ENCODE assay signal across 27 mouse cellular contexts in the genomic region with DNA sequence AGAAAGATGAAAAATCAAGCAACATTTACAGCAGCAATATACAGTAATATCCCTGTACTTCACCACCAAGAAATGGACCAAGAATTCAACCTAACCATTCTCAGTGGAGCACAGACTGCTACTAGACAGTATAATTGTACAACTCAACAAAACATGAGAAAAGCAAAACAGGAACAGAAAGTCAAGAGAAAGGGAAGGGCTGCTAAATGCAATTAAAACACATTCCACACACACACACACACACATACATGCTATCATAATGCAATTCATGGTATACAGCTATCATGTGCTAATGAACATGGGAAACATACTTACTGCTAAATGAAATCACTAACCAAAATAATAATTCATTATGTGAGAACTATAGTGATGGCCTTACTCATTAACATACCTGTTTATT.
DNase-seq lines count a peak whose midpoint lies in the region; ATAC-seq lines count a peak whose summit lies in the region.
"Had no signal": no experiment of that assay in that cellular context is flagged by ENCODE, and none has a peak within 500 bp of the region (broad histone marks: within the 10 kb centered on the region; RNA-seq: fewer than 3 reads in every experiment).

No protein-coding gene starts in this region.

- no peaks in the 10 kb centered on the region for H3K36me3 ChIP-seq in midbrain, embryonic 11.5 days (ENCODE audit: control insufficient read depth, insufficient read depth, low read length)
- no peaks in the 10 kb centered on the region for H3K36me3 ChIP-seq in midbrain, embryonic 14.5 days (ENCODE audit: control insufficient read depth, insufficient read depth, low read length)
- H3K36me3 ChIP-seq in splenic B cell, adult 2 months (ENCODE audit: control insufficient read depth, insufficient read depth, low read length, poor library complexity, severe bottlenecking), result no peaks in the 10 kb centered on the region
- H3K36me3 ChIP-seq in hindbrain, embryonic 10.5 days, result no peaks in the 10 kb centered on the region
- H3K36me3 ChIP-seq: embryonic facial prominence, embryonic 12.5 days; embryonic facial prominence, embryonic 15.5 days; heart, embryonic 10.5 days; heart, embryonic 13.5 days; hindbrain, embryonic 12.5 days; hindbrain, embryonic 15.5 days had no signal

- peak; percentile 19 for DNase-seq in midbrain, embryonic 11.5 days (ENCODE audit: low spot score, missing footprints)
- no peak for DNase-seq in midbrain, embryonic 14.5 days
- peak; percentile 66 for DNase-seq in splenic B cell, adult 2 months (ENCODE audit: low read depth, low spot score)
- no peak for DNase-seq in kidney, adult 9 months
- no peak for DNase-seq in hindbrain, embryonic 10.5 days (ENCODE audit: low spot score)
- DNase-seq in kidney, postnatal 25 days, result no peak
- DNase-seq: adrenal gland, adult 8-10 months; adrenal gland, postnatal 25 days; cerebellum, adult 18-20 months; cerebellum, adult 9-10 months; cerebellum, postnatal 14 days; gastrocnemius, postnatal 10 days; gastrocnemius, postnatal 36 days; heart, adult 18-20 months; heart, postnatal 14 days; heart, postnatal 4 days had no signal

- no peaks in the 10 kb centered on the region for H3K27me3 ChIP-seq in midbrain, embryonic 11.5 days (ENCODE audit: control insufficient read depth, insufficient read depth, low read length)
- H3K27me3 ChIP-seq in midbrain, embryonic 14.5 days (ENCODE audit: control insufficient read depth, insufficient read depth, low read length), result no peaks in the 10 kb centered on the region
- no peaks in the 10 kb centered on the region for H3K27me3 ChIP-seq in splenic B cell, adult 2 months (ENCODE audit: control insufficient read depth, insufficient read depth, low read length, poor library complexity, severe bottlenecking)
- H3K27me3 ChIP-seq in hindbrain, embryonic 10.5 days (ENCODE audit: insufficient read depth, poor library complexity, severe bottlenecking), result no peaks in the 10 kb centered on the region
- H3K27me3 ChIP-seq: embryonic facial prominence, embryonic 12.5 days; embryonic facial prominence, embryonic 15.5 days; heart, embryonic 13.5 days; hindbrain, embryonic 12.5 days; hindbrain, embryonic 15.5 days had no signal

- H3K4me3 ChIP-seq in midbrain, embryonic 11.5 days (ENCODE audit: low read depth, low read length), result no peak overlapping the region
- no peak overlapping the region for H3K4me3 ChIP-seq in midbrain, embryonic 14.5 days (replicated peaks; ENCODE audit: low read depth, low read length)
- H3K4me3 ChIP-seq in hindbrain, embryonic 10.5 days, result no peak overlapping the region
- H3K4me3 ChIP-seq: embryonic facial prominence, embryonic 12.5 days; embryonic facial prominence, embryonic 15.5 days; heart, embryonic 10.5 days; heart, embryonic 13.5 days; hindbrain, embryonic 12.5 days; hindbrain, embryonic 15.5 days had no signal

- no peak for ATAC-seq in midbrain, embryonic 11.5 days (ENCODE audit: low FRiP score)
- no peak for ATAC-seq in midbrain, embryonic 14.5 days (ENCODE audit: low FRiP score, low TSS enrichment)
- peak; percentile 76 for ATAC-seq in common myeloid progenitor, adult 5-6 weeks (replicated peaks; ENCODE audit: low read depth, poor library complexity, severe bottlenecking)
- ATAC-seq in megakaryocyte progenitor cell, adult 5-6 weeks (replicated peaks; ENCODE audit: poor library complexity), result peak; percentile 76
- ATAC-seq: activated CD4-positive, CD25-positive, alpha-beta regulatory T cell, adult 4 months; CD4-positive, CD25-positive, alpha-beta regulatory T cell, adult 4 months; forebrain, embryonic 14.5 days had no signal

- H3K27ac ChIP-seq in midbrain, embryonic 11.5 days (ENCODE audit: low read depth, low read length), result no peak overlapping the region
- no peak overlapping the region for H3K27ac ChIP-seq in midbrain, embryonic 14.5 days (replicated peaks; ENCODE audit: low read depth, low read length)
- no peak overlapping the region for H3K27ac ChIP-seq in hindbrain, embryonic 10.5 days
- H3K27ac ChIP-seq: embryonic facial prominence, embryonic 12.5 days; embryonic facial prominence, embryonic 15.5 days; heart, embryonic 10.5 days; heart, embryonic 13.5 days; hindbrain, embryonic 12.5 days; hindbrain, embryonic 15.5 days had no signal

- no peak overlapping the region for H3K9ac ChIP-seq in midbrain, embryonic 11.5 days (ENCODE audit: low read length)
- H3K9ac ChIP-seq in midbrain, embryonic 14.5 days (replicated peaks; ENCODE audit: low read length), result no peak overlapping the region
- H3K9ac ChIP-seq: embryonic facial prominence, embryonic 12.5 days; embryonic facial prominence, embryonic 15.5 days; heart, embryonic 13.5 days; hindbrain, embryonic 12.5 days; hindbrain, embryonic 15.5 days had no signal

- no peak overlapping the region for H3K4me2 ChIP-seq in midbrain, embryonic 11.5 days
- H3K4me2 ChIP-seq in midbrain, embryonic 14.5 days (ENCODE audit: low read length), result no peak overlapping the region
- H3K4me2 ChIP-seq: embryonic facial prominence, embryonic 12.5 days; embryonic facial prominence, embryonic 15.5 days; heart, embryonic 13.5 days; hindbrain, embryonic 12.5 days; hindbrain, embryonic 15.5 days had no signal

- H3K4me1 ChIP-seq in midbrain, embryonic 11.5 days (ENCODE audit: control insufficient read depth, insufficient read depth, low read length), result no peaks in the 10 kb centered on the region
- no peaks in the 10 kb centered on the region for H3K4me1 ChIP-seq in midbrain, embryonic 14.5 days (ENCODE audit: control insufficient read depth, insufficient read depth, low read length)
- no peaks in the 10 kb centered on the region for H3K4me1 ChIP-seq in hindbrain, embryonic 10.5 days (replicated peaks)
- H3K4me1 ChIP-seq: embryonic facial prominence, embryonic 12.5 days; embryonic facial prominence, embryonic 15.5 days; heart, embryonic 10.5 days; heart, embryonic 13.5 days; hindbrain, embryonic 12.5 days; hindbrain, embryonic 15.5 days had no signal

- no peaks in the 10 kb centered on the region for H3K9me3 ChIP-seq in midbrain, embryonic 11.5 days (ENCODE audit: control insufficient read depth, low read length)
- no peaks in the 10 kb centered on the region for H3K9me3 ChIP-seq in midbrain, embryonic 14.5 days (ENCODE audit: control insufficient read depth, low read length)
- H3K9me3 ChIP-seq in hindbrain, embryonic 10.5 days, result no peaks in the 10 kb centered on the region
- H3K9me3 ChIP-seq: embryonic facial prominence, embryonic 12.5 days; embryonic facial prominence, embryonic 15.5 days; heart, embryonic 10.5 days; heart, embryonic 13.5 days; hindbrain, embryonic 12.5 days; hindbrain, embryonic 15.5 days had no signal

Comparison
In these comparisons a context has a peak if more than half of its experiments do, and no peak if none do; other contexts are left out.
1. DNase-seq: peak in midbrain, embryonic 11.5 days (single experiment) and splenic B cell, adult 2 months (single experiment); none in midbrain, embryonic 14.5 days (single experiment), kidney, adult 9 months (single experiment), hindbrain, embryonic 10.5 days (single experiment) and kidney, postnatal 25 days (0 of 2).
2. ATAC-seq: peak in common myeloid progenitor, adult 5-6 weeks (single experiment) and megakaryocyte progenitor cell, adult 5-6 weeks (single experiment); none in midbrain, embryonic 11.5 days (single experiment) and midbrain, embryonic 14.5 days (single experiment).